Mouse (Mus musculus) cerebellum, adult 2 months (tissue): ENCODE data around the gene Actb.

Experiments
- CTCF ChIP-seq: fragments of 200-500 bp; IDR thresholded peaks from 2 replicates; pipeline ENCODE4 v1.5.1; 2011; ENCODE audit warnings: low read depth, mild to moderate bottlenecking, control low read depth, low read length, moderate library complexity, borderline replicate concordance; ENCODE audit not compliant: insufficient read depth
- POLR2A ChIP-seq: fragments of 200-500 bp; IDR thresholded peaks from 2 replicates; pipeline ENCODE4 v1.6.1; 2011; ENCODE audit warnings: low read length, control low read depth, borderline replicate concordance; ENCODE audit not compliant: insufficient read depth

DNA sequence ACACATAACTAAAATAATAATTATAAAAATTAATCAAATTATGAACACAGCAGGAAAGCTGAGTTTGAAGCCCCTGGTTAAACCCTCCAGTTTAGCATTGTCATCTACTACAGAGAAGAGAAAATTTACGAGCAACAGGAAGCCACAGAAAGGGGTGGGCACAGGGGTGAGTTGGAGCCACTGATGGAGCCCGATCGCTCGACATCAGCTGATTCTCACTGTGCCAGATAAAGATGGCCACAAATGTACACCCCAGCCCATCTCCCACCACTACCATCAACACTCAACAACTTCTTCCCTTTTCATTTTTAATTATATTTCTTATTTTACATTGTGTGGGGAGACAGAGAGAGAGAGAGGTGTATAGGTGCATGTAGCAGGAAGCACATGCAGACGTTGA is 9.8 kb downstream of the Actb start:
- TF ChIP-seq CTCF = no peak
- no peak for TF ChIP-seq POLR2A
